Mouse (Mus musculus) megakaryocyte progenitor cell, adult 5-6 weeks (primary cell): ENCODE data around the gene Bmt2. TPM values are rescaled to one million over a fixed set of nuclear protein-coding genes. Genes with fewer than 3 reads are reported as not detected.
A peak's percentile ranks its signal among the peaks of the same experiment; 100 is the strongest.

Experiments used
- ATAC-seq: replicated peaks from 2 replicates; pipeline ENCODE4 v1.8.0; 2016; ENCODE audit warnings: mild to moderate bottlenecking, moderate TSS enrichment, inconsistent platforms; ENCODE audit not compliant: poor library complexity
- total RNA-seq, 2 experiments: library from RNA; stranded (forward) in 1 of 2; stranded (reverse) in 1 of 2; fragments of 157-497, 149-512 nt in 1 of 2; fragments of 200-1000 nt in 1 of 2; gene quantifications; 2 replicates each; pipeline versions ENCODE4 v1.2.3 to v1.2.4; 2015 to 2017

Gene Bmt2
- total RNA-seq (2015) (11.4 and 11.5 TPM in 2 replicates), total RNA-seq (2017) (8.2 and 9.3 TPM in 2 replicates)

GRCm38 (mm10) chr6:13677818-13678282 lies at the start of gene Bmt2:
TSS of gene Bmt2 (minus strand) at chr6:13677966.
- ATAC-seq, result peak; percentile 95

- no peak for ATAC-seq
Measured at GRCm38 (mm10) chr6:13722166-13722565, 44.4 kb upstream of the Bmt2 start.

GRCm38 (mm10) chr6:13714867-13715266 lies 37.1 kb upstream of the Bmt2 start:
- ATAC-seq, result no peak

- ATAC-seq, result no peak
Measured at GRCm38 (mm10) chr6:13696882-13697281, 19.1 kb upstream of the Bmt2 start.

- no peak for ATAC-seq
Measured at GRCm38 (mm10) chr6:13695103-13695845, 17.5 kb upstream of the Bmt2 start.

- peak; percentile 86 for ATAC-seq
Measured at GRCm38 (mm10) chr6:13691657-13692294, 14.0 kb upstream of the Bmt2 start.

- ATAC-seq, result peak; percentile 71
Measured at GRCm38 (mm10) chr6:13690398-13690797, 12.6 kb upstream of the Bmt2 start.

- peak; percentile 85 for ATAC-seq
Measured at GRCm38 (mm10) chr6:13683929-13684595, 6.3 kb upstream of the Bmt2 start.

GRCm38 (mm10) chr6:13678349-13678748 lies 583 bp upstream of the Bmt2 start:
- no peak for ATAC-seq

- ATAC-seq, result peak; percentile 38
Measured at GRCm38 (mm10) chr6:13677141-13677761, 515 bp downstream of the Bmt2 start.

GRCm38 (mm10) chr6:13676196-13676595 lies 1.6 kb downstream of the Bmt2 start:
- no peak for ATAC-seq

- no peak for ATAC-seq
Measured at GRCm38 (mm10) chr6:13674600-13675305, 3.0 kb downstream of the Bmt2 start.

GRCm38 (mm10) chr6:13665646-13666045 lies 12.1 kb downstream of the Bmt2 start:
- ATAC-seq, result no peak

- no peak for ATAC-seq
Measured at GRCm38 (mm10) chr6:13658016-13658415, 19.8 kb downstream of the Bmt2 start.

GRCm38 (mm10) chr6:13654081-13654480 lies 23.7 kb downstream of the Bmt2 start:
- no peak for ATAC-seq

- ATAC-seq, result no peak
Measured at GRCm38 (mm10) chr6:13652284-13652683, 25.5 kb downstream of the Bmt2 start.

- ATAC-seq, result no peak
Measured at GRCm38 (mm10) chr6:13650854-13651253, 26.9 kb downstream of the Bmt2 start.

GRCm38 (mm10) chr6:13648305-13648704 lies 29.5 kb downstream of the Bmt2 start:
- no peak for ATAC-seq

GRCm38 (mm10) chr6:13636582-13636989 lies 41.2 kb downstream of the Bmt2 start:
- peak; percentile 37 for ATAC-seq

- no peak for ATAC-seq
Measured at GRCm38 (mm10) chr6:13632571-13632970, 45.2 kb downstream of the Bmt2 start.

GRCm38 (mm10) chr6:13630607-13631006 lies 47.2 kb downstream of the Bmt2 start:
- no peak for ATAC-seq
